Mouse (Mus musculus) kidney, adult 2 months (tissue): ENCODE results near the gene Cacna1b.

Source experiments
- CTCF ChIP-seq: fragments of 200-500 bp; conservative IDR thresholded peaks from 2 replicates; pipeline ENCODE4 v1.5.1; 2011; ENCODE audit warnings: low read depth, mild to moderate bottlenecking, control low read depth, low read length, moderate library complexity, mixed read lengths; ENCODE audit not compliant: insufficient read depth, insufficient read length
- POLR2A ChIP-seq: fragments of 200-500 bp; IDR thresholded peaks from one replicate; pipeline ENCODE4 v1.6.1; 2011; ENCODE audit warnings: low read depth, low read length, control low read depth

DNA sequence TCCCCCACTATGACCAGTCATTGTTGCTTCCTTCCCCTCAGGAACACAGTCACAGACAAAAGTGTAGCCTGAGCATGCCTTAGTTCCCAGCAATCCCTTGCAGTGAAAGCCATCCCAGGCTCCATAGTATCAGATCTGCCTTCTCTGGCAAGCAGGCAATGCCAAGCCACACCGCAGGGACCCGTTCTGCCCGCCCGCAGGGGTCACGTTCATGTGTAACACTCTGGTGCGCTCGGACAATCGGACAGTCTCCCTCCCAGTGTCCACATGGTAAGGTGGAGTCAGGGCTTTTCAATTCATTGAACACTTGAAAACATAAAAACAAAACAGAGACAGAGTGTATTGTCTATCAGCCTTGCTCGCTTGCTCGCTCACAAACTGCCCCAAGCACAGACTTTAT lies 44.7 kb upstream of the Cacna1b start:
- no peak for TF ChIP-seq POLR2A
- no peak for TF ChIP-seq CTCF
